Mouse (Mus musculus) liver, adult 2 months (tissue): ENCODE measurements around the gene Zdhhc1. TPM values are rescaled to one million over a fixed set of nuclear protein-coding genes. Genes with fewer than 3 reads are reported as not detected.

ENCODE experiments used
- DNase-seq: peaks from one replicate; pipeline ENCODE4 v3.0.0-alpha.2; 2011; ENCODE audit warnings: low read depth, low spot score; ENCODE audit errors: extremely low read depth
- H3K27ac ChIP-seq: fragments of 200-500 bp; replicated peaks from 2 replicates; pipeline ENCODE4 v1.5.1; 2012; ENCODE audit warnings: low read depth, mild to moderate bottlenecking, control low read depth, inconsistent platforms, low read length; ENCODE audit not compliant: insufficient read depth
- H3K27me3 ChIP-seq: fragments of 200-500 bp; 2 replicates; pipeline ENCODE4 v1.6.1; 2012; ENCODE audit warnings: mild to moderate bottlenecking, moderate library complexity, low read length, inconsistent platforms; ENCODE audit not compliant: control insufficient read depth, insufficient read depth
- H3K36me3 ChIP-seq: fragments of 200-500 bp; 2 replicates; pipeline ENCODE4 v1.6.1; 2012; ENCODE audit warnings: low read length, inconsistent platforms; ENCODE audit not compliant: control insufficient read depth, insufficient read depth
- H3K4me1 ChIP-seq: fragments of 200-500 bp; 2 replicates; pipeline ENCODE4 v1.6.1; 2011; ENCODE audit warnings: low read length; ENCODE audit not compliant: control insufficient read depth, insufficient read depth
- H3K4me3 ChIP-seq: fragments of 200-500 bp; 2 replicates; pipeline ENCODE4 v1.5.1; 2011; ENCODE audit warnings: low read depth, mild to moderate bottlenecking, control low read depth, low read length, moderate library complexity; ENCODE audit not compliant: insufficient read depth
- H3K79me2 ChIP-seq: fragments of 200-500 bp; 2 replicates; pipeline ENCODE4 v1.6.1; 2012; ENCODE audit warnings: inconsistent platforms, mild to moderate bottlenecking, low read length, moderate library complexity; ENCODE audit not compliant: control insufficient read depth, insufficient read depth
- H3K9ac ChIP-seq: fragments of 200-500 bp; 2 replicates; pipeline ENCODE4 v1.6.1; 2012; ENCODE audit warnings: low read depth, mild to moderate bottlenecking, control low read depth, inconsistent platforms, low read length
- CTCF ChIP-seq: fragments of 200-500 bp; IDR thresholded peaks from 2 replicates; pipeline ENCODE4 v1.5.1; 2011; ENCODE audit warnings: low read depth, low read length, control low read depth
- POLR2A ChIP-seq: fragments of 200-500 bp; IDR thresholded peaks from 2 replicates; pipeline ENCODE4 v1.6.1; 2011; ENCODE audit warnings: low read length, control low read depth; ENCODE audit not compliant: insufficient read depth; ENCODE audit errors: extremely low read depth
- WGBS: fragments of 180-500 bp; shearing (Covaris S2); methylation state at CpG from one replicate; pipeline ENCODE4 v1.1.7; 2018; 5-methylcytosine and 5-hydroxymethylcytosine counted together
- polyA plus RNA-seq: library from polyadenylated mRNA; depleted of rRNA; stranded (reverse); fragments of >200 nt; gene quantifications from 2 replicates; pipeline ENCODE4 v1.2.3, GENCODE M21; 2012
- total RNA-seq: library from RNA; depleted of rRNA; stranded (reverse); fragments of >200 nt; gene quantifications from 2 replicates; pipeline ENCODE4 v1.2.3, GENCODE M21; 2014

The Zdhhc1 gene
- total and polyA plus RNA-seq, 2 experiments = 1.9 to 4.5 TPM

DNA sequence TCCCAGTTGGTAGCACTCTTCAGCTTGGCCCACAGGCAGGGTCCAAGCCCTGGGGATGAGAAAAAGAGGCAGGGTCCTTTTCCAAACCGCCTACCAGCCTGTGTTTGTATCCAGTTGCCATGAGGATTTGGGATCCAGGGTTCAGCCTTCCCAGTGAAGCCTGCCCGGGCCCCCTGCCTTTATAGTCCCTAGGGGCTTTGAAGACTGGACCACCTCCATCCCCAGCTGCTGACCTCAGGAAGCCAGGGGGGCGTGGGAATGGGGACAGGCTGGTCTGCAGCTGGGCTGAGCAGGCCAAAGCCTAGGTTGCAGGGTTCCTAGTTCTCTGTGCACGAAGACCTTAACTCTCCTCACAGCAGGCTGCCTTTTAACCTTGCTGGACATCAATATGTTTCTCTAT, 21.4 kb downstream of the Zdhhc1 start:
- H3K79me2 ChIP-seq = no peaks in the 10 kb centered on the region
- H3K27me3 ChIP-seq = no peaks in the 10 kb centered on the region
- H3K4me3 ChIP-seq = no peak overlapping the region
- TF ChIP-seq CTCF (no peak), POLR2A (no peak)
- no peaks in the 10 kb centered on the region for H3K36me3 ChIP-seq
- H3K27ac ChIP-seq = no peak overlapping the region
- WGBS = 91% methylated on average over 4 of the region's 4 CpGs
- H3K9ac ChIP-seq = no peak overlapping the region
- peaks cover 9% of the 10 kb centered on the region; the same call in 1 of the 2 replicates for H3K4me1 ChIP-seq
- no peak for DNase-seq

DNA sequence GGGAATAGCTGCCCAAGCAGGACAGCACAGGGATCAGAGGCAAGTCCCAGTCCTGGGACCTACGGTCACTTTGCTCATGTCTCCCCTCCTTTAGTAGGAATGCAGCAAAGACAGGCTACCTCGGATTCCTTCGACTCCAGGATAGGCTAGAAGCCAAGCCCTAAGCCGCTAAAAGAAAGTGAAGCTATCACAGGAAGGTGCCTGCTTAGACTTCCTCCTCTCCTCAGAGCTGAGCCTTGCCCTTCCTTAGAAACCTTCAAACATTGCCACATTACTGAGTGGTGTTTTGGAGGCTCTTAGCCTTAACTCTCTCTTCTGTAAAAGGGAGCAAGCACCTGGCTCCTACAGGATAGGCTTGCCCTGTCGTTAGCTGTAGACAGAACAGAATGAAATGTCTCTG, 22.0 kb downstream of the Zdhhc1 start:
- H3K4me3 ChIP-seq = no peak overlapping the region
- TF ChIP-seq POLR2A = no peak
- no peak for TF ChIP-seq CTCF
- WGBS = 60% methylated on average over 5 of the region's 5 CpGs
- no peak overlapping the region for H3K27ac ChIP-seq
- H3K36me3 ChIP-seq = no peaks in the 10 kb centered on the region
- H3K4me1 ChIP-seq = peaks cover 9% of the 10 kb centered on the region; the same call in 1 of the 2 replicates
- no peak overlapping the region for H3K9ac ChIP-seq
- no peaks in the 10 kb centered on the region for H3K27me3 ChIP-seq
- no peaks in the 10 kb centered on the region for H3K79me2 ChIP-seq
- no peak for DNase-seq

DNA sequence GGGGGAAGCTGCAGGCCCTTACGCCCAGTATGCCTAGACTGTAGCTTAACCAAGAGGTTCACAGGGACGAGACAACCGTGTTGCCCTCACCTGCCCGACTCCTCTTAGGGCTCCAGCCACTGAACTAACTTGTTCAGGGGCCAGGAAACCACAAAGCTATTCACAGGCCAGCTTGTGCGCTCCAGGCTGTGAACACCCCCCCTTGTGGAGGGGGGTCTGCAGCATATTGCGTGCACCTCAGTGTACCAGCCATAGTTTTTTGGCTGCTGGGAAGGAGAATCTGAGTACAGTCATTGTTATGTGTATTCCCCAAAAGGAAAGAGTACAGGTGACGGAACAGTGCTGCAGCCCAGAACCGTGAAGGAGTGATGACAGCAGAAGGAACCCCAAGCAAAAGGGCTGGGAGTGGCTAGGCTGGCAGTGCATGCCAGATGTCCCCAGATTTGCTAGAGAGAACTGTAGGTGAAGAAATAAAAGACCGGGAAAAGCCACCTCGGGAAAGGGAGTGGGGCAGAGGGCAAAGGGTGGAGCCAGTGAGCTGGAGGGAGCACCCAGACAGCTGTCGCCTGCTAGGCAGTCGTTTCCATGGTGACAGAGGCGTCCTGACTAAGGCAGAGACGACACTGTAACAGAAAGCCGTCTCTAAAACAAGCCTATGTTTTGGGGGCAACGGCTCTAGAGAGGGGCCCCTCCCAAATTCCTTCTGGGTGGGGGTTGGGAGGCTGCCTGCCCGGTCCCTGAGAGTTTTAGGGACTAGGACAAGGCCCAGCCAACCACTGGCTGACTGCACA, 22.7 kb downstream of the Zdhhc1 start:
- Histone ChIP-seq H3K4me3 (no peak overlapping the region), H3K27me3 (no peaks in the 10 kb centered on the region), H3K36me3 (no peaks in the 10 kb centered on the region), H3K27ac (no peak overlapping the region), H3K79me2 (no peaks in the 10 kb centered on the region), H3K9ac (no peak overlapping the region), H3K4me1 (peaks cover 9% of the 10 kb centered on the region; the same call in 1 of the 2 replicates)
- 42% methylated on average over 17 of the region's 17 CpGs for WGBS
- peak; percentile 56 for DNase-seq
- TF ChIP-seq CTCF = no peak
- no peak for TF ChIP-seq POLR2A

DNA sequence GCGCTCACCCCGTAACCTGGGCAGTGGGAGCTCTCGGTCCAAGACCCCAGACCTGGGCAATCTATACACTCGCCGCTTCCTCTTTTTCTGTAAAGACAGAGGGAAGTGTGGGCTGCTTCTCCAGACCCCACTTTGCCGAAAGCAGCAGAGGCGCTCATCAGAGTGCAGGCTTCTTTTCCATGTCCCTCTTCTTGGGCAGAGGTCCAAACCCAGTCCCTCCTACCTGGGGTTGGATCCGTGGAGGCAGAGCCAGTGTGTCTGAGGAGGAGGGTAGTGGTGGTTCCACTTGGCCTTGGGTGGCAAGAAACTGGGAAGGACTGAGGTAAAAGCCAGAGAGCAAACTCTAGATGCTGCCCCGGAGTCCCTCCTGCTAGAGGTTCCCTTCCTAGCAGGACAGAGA, 23.7 kb downstream of the Zdhhc1 start:
- no peak for DNase-seq
- Histone ChIP-seq H3K79me2 (no peaks in the 10 kb centered on the region), H3K9ac (no peak overlapping the region), H3K4me1 (peaks cover 9% of the 10 kb centered on the region; the same call in 1 of the 2 replicates), H3K27me3 (no peaks in the 10 kb centered on the region), H3K36me3 (no peaks in the 10 kb centered on the region), H3K27ac (no peak overlapping the region), H3K4me3 (no peak overlapping the region)
- no peak for TF ChIP-seq CTCF
- no peak for TF ChIP-seq POLR2A
- WGBS = 76% methylated on average over 9 of the region's 9 CpGs

DNA sequence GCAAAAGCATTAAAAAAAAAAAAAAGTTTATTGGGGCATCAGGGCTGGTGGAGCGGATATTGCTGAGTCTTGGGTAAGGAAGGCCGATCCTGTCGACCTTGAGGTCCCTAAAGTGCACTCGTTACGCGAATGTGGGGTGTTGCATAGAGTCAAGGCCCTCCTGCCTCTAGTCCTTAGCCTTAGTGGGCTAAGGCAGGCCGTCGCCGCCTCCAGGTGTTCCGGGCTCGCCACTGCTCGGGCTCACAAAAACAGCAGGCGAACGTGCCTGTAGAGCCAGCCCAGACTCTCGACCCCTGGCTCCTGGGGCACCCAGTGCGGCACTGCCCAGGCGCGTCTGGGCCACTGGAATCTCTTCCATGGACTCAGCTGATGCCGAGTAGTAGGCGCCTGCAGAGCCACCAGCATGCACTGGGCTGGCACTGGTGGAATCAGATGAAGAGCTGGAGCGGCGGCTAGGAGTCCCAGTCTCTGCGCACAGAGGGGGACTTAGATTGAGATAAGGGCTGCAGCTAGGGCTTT, 24.2 kb downstream of the Zdhhc1 start:
- Histone ChIP-seq H3K27me3 (no peaks in the 10 kb centered on the region), H3K4me1 (peaks cover 9% of the 10 kb centered on the region; the same call in 1 of the 2 replicates), H3K9ac (no peak overlapping the region), H3K4me3 (no peak overlapping the region), H3K36me3 (no peaks in the 10 kb centered on the region), H3K79me2 (no peaks in the 10 kb centered on the region), H3K27ac (no peak overlapping the region)
- DNase-seq = no peak
- 49% methylated on average over 23 of the region's 23 CpGs for WGBS
- TF ChIP-seq CTCF (no peak), POLR2A (no peak)

DNA sequence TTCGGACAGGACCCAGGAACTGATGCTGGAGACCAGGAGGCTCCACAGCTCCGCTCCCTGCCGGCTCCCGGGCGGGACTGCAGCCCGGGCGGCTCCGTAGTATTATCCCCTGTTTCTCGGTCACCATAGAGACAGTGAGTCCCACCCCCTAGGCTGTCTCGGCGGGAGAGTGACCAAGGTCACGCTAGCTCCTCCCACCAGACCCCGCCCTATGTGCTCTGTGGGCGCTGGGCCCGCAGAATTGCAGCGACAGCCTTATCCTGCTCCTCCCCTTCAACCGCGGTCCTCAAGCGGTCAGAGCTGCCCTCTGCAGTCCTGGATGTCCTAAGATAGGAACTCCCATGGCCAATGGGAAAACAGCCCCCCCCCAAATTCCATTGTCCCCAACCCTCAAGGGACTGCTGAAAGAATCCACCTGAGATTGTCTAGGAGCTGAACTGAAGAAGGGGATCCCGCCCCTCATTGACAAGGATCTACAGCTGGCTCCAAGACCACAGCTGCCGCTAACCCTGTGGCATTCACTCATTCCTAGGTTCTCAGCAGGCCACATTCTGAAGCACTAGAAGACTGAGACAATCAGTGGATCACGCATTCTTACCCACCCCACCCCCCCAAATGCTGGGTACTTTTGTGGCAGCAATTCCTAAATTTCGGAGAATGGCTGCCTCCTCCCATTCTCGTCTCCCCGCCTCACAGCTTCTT, 25.2 kb downstream of the Zdhhc1 start, which contains the start of gene Tppp3:
Tppp3 (minus strand) TSS at position 213 of the 702 bp plus-strand sequence.
- Histone ChIP-seq H3K4me1 (peaks cover 9% of the 10 kb centered on the region; the same call in 1 of the 2 replicates), H3K9ac (no peak within 1 kb of the TSS), H3K27me3 (no peaks in the 10 kb centered on the region), H3K79me2 (no peaks in the 10 kb centered on the region), H3K36me3 (no peaks in the 10 kb centered on the region), H3K4me3 (no peak within 1 kb of the TSS), H3K27ac (no peak within 1 kb of the TSS)
- DNase-seq = peak; percentile 77
- TF ChIP-seq POLR2A (no peak), CTCF (peak; percentile 53)
- WGBS = 10% methylated on average over 25 of the region's 25 CpGs
